Mouse (Mus musculus): Measurements from ENCODE around the gene Ppy. TPM values are rescaled to one million over a fixed set of nuclear protein-coding genes. Genes with fewer than 3 reads are reported as not detected.

The Ppy gene
- total RNA-seq, 2 experiments from 2014 or later: not detected

Other genes with a start within 250 kb of the Ppy start
- gene Meox1, start 206.9 kb downstream of the Ppy start, total RNA-seq (2021): under 1 TPM; 0.43 to 0.50 TPM
- not detected for gene Sost, start 134.3 kb downstream of the Ppy start, total RNA-seq (2021)
- gene Cfap97d1, start 117.0 kb downstream of the Ppy start, total RNA-seq (2021): not detected
- 100 to 1,000 TPM; 138 to 158 TPM for gene Dusp3, start 114.3 kb downstream of the Ppy start, total RNA-seq (2021)
- 10 to 100 TPM; 88.5 to 90.2 TPM for gene Mpp3, start 72.9 kb downstream of the Ppy start, total RNA-seq (2021)
- gene Cd300lg, start 59.8 kb downstream of the Ppy start, total RNA-seq (2021): not detected
- gene Mpp2, start 12.8 kb downstream of the Ppy start, total RNA-seq (2021): 100 to 1,000 TPM; 138 to 139 TPM
- gene Pyy, start 6.5 kb upstream of the Ppy start, total RNA-seq (2021): not detected
- gene Nags, start 44.2 kb upstream of the Ppy start, total RNA-seq (2021): not detected
- 10 to 100 TPM; 29.5 to 30.6 TPM for gene Tmem101, start 55.1 kb upstream of the Ppy start, total RNA-seq (2021)
- gene Lsm12, start 84.0 kb upstream of the Ppy start, total RNA-seq (2021): 10 to 100 TPM; 59.4 to 60.8 TPM
- 10 to 100 TPM; 52.0 to 58.5 TPM for gene G6pc3, start 88.3 kb upstream of the Ppy start, total RNA-seq (2021)
- gene Hdac5, start 128.8 kb upstream of the Ppy start, total RNA-seq (2021): 100 to 1,000 TPM; 227 to 234 TPM
- 1 to 10 TPM in 1 of 2 experiments, under 1 TPM in 1; 0.58 to 1.5 TPM for gene BC030867, start 147.6 kb upstream of the Ppy start, total RNA-seq (2021)
- 1 to 10 TPM; 1.0 to 1.2 TPM for gene Asb16, start 167.4 kb upstream of the Ppy start, total RNA-seq (2021)
- gene Tmub2, start 183.6 kb upstream of the Ppy start, total RNA-seq (2021): 10 to 100 TPM; 64.2 to 64.8 TPM
- gene Atxn7l3, start 195.3 kb upstream of the Ppy start, total RNA-seq (2021): 100 to 1,000 TPM; 172 to 173 TPM
- 100 to 1,000 TPM; 127 to 128 TPM for gene Ubtf, start 218.4 kb upstream of the Ppy start, total RNA-seq (2021)

Data from layer of hippocampus, postnatal 36 days (tissue).